Mouse (Mus musculus) small intestine, adult 2 months (tissue): ENCODE data around the gene Aspdh. TPM values are rescaled to one million over a fixed set of nuclear protein-coding genes. Genes with fewer than 3 reads are reported as not detected.

ENCODE experiments used
- H3K27ac ChIP-seq: fragments of 200-500 bp; 2 replicates; pipeline ENCODE4 v1.5.1; 2012; ENCODE audit warnings: low read depth, low read length, control low read depth, inconsistent platforms; ENCODE audit not compliant: insufficient read depth
- H3K27me3 ChIP-seq: fragments of 200-500 bp; 2 replicates; pipeline ENCODE4 v1.6.1; 2012; ENCODE audit warnings: mild to moderate bottlenecking, moderate library complexity, low read length, inconsistent platforms; ENCODE audit not compliant: control insufficient read depth, insufficient read depth
- H3K36me3 ChIP-seq: fragments of 200-500 bp; 2 replicates; pipeline ENCODE4 v1.6.1; 2012; ENCODE audit warnings: mild to moderate bottlenecking, low read length, control low read depth, inconsistent platforms; ENCODE audit not compliant: control insufficient read depth, insufficient read depth
- H3K4me1 ChIP-seq: fragments of 200-500 bp; 2 replicates; pipeline ENCODE4 v1.6.1; 2012; ENCODE audit warnings: low read length, inconsistent platforms, mixed read lengths; ENCODE audit not compliant: control insufficient read depth, insufficient read depth, insufficient read length
- H3K4me3 ChIP-seq: fragments of 200-500 bp; 2 replicates; pipeline ENCODE4 v1.5.1; 2012; ENCODE audit warnings: low read depth, mild to moderate bottlenecking, control low read depth, inconsistent platforms, low read length, moderate library complexity
- CTCF ChIP-seq: fragments of 200-500 bp; IDR thresholded peaks from 2 replicates; pipeline ENCODE4 v1.5.1; 2012; ENCODE audit warnings: low read depth, mild to moderate bottlenecking, control low read depth, inconsistent platforms, low read length, moderate library complexity, mixed read lengths; ENCODE audit not compliant: insufficient replicate concordance, insufficient read length; ENCODE audit errors: extremely low read depth
- POLR2A ChIP-seq: fragments of 200-500 bp; IDR thresholded peaks from 2 replicates; pipeline ENCODE4 v1.6.1; 2012; ENCODE audit warnings: low read depth, mild to moderate bottlenecking, control low read depth, inconsistent platforms, low read length, moderate library complexity
- WGBS: fragments of 180-500 bp; shearing (Covaris S2); methylation state at CpG from one replicate; pipeline ENCODE4 v1.1.7; 2018; 5-methylcytosine and 5-hydroxymethylcytosine counted together
- polyA plus RNA-seq: library from polyadenylated mRNA; depleted of rRNA; stranded (reverse); fragments of >200 nt; gene quantifications from 2 replicates; pipeline ENCODE4 v1.2.3, GENCODE M21; 2012

Aspdh gene
- polyA plus RNA-seq, 1 experiment: 3.2 TPM

GRCm38 (mm10) chr7:44475046-44475614 lies 9.9 kb downstream of the Aspdh start:
- no peak overlapping the region for H3K27ac ChIP-seq
- peaks cover 3% of the 10 kb centered on the region for H3K4me1 ChIP-seq
- WGBS: 30% methylated on average over 5 of the region's 5 CpGs
- no peaks in the 10 kb centered on the region; the same call in 1 of the 2 replicates for H3K36me3 ChIP-seq
- no peak for TF ChIP-seq CTCF
- TF ChIP-seq POLR2A: no peak
- H3K4me3 ChIP-seq: no peak overlapping the region
- H3K27me3 ChIP-seq: 0 out of 2 replicates have a peak, but pooled peaks cover 2% of the 10 kb centered on the region

DNA sequence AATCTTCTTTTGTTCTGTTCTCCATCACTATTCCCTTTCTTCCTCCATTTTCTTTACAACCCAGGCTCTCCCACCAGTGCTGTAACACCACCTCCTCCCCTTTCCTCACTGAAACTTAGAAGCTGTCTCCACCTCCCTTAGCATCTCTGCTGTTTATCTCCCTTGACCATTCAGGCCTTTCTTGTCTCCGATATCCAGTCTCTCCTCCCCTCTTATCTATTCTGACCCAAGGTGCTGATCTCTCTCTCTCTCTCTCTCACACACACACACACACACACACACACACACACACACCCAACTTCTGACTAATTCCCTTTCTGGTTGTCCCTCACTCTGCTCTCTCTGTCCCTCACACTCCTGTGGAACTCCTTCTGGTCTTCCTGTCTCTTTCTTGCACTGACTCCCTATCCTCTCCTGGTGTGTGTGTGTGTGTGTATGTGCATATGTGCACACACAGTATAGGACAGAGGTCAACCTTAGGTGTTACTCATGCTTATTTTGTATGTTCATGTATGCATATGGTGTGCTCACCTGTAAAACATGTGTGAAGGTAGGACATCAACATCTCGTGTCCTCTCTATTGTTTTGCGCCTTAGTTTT lies 17.7 kb downstream of the Aspdh start:
- H3K27me3 ChIP-seq: 0 out of 2 replicates have a peak, but pooled peaks cover 2% of the 10 kb centered on the region
- H3K4me3 ChIP-seq: no peak overlapping the region
- TF ChIP-seq POLR2A (no peak), CTCF (no peak)
- WGBS: 55% methylated on average over 3 of the region's 3 CpGs
- no peaks in the 10 kb centered on the region for H3K4me1 ChIP-seq
- no peaks in the 10 kb centered on the region for H3K36me3 ChIP-seq
- no peak overlapping the region for H3K27ac ChIP-seq

DNA sequence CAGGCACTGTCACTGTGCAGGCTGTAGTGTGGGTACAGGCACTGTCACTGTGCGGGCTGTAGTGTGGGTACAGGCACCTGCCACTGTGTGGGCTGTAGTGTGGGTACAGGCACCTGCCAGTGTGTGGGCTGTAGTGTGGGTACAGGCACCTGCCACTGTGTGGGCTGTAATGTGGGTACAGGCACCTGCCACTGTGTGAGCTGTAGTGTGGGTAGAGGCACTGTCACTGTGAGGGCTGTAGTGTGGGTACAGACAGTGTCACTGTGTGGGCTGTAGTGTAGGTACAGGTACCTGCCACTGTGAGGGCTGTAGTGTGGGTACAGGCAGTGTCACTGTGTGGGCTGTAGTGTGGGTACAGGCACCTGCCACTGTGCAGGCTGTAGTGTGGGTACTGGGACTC lies 18.9 kb downstream of the Aspdh start:
- TF ChIP-seq CTCF: no peak
- TF ChIP-seq POLR2A: no peak
- WGBS: 100% methylated on average over 1 of the region's 1 CpGs
- no peaks in the 10 kb centered on the region for H3K4me1 ChIP-seq
- H3K36me3 ChIP-seq: no peaks in the 10 kb centered on the region
- H3K4me3 ChIP-seq: no peak overlapping the region
- H3K27me3 ChIP-seq: 0 out of 2 replicates have a peak, but pooled peaks cover 2% of the 10 kb centered on the region
- no peak overlapping the region for H3K27ac ChIP-seq

- H3K27ac ChIP-seq: no peak overlapping the region
- no peaks in the 10 kb centered on the region for H3K27me3 ChIP-seq
- no peak overlapping the region for H3K4me3 ChIP-seq
- TF ChIP-seq CTCF: peak; percentile 93; the same call in 1 of the 2 replicates
- TF ChIP-seq POLR2A: no peak
- no peaks in the 10 kb centered on the region for H3K4me1 ChIP-seq
- no peaks in the 10 kb centered on the region for H3K36me3 ChIP-seq
- WGBS: 33% methylated on average over 5 of the region's 5 CpGs
Measured at GRCm38 (mm10) chr7:44484841-44485571, 19.8 kb downstream of the Aspdh start.

- WGBS: 72% methylated on average over 7 of the region's 7 CpGs
- no peaks in the 10 kb centered on the region for H3K4me1 ChIP-seq
- no peak overlapping the region for H3K4me3 ChIP-seq
- no peaks in the 10 kb centered on the region for H3K27me3 ChIP-seq
- H3K27ac ChIP-seq: no peak overlapping the region
- H3K36me3 ChIP-seq: 0 out of 2 replicates have a peak, but pooled peaks cover 4% of the 10 kb centered on the region
- TF ChIP-seq CTCF (no peak), POLR2A (no peak)
Measured at GRCm38 (mm10) chr7:44485572-44486195, 20.5 kb downstream of the Aspdh start.

- peaks cover 12% of the 10 kb centered on the region for H3K36me3 ChIP-seq
- no peaks in the 10 kb centered on the region for H3K4me1 ChIP-seq
- no peaks in the 10 kb centered on the region for H3K27me3 ChIP-seq
- 74% methylated on average over 13 of the region's 13 CpGs for WGBS
- no peak overlapping the region for H3K4me3 ChIP-seq
- TF ChIP-seq POLR2A: no peak
- H3K27ac ChIP-seq: no peak overlapping the region
Measured at GRCm38 (mm10) chr7:44486927-44487575, 21.9 kb downstream of the Aspdh start.
